Mouse (Mus musculus) c-Kit-positive CD71-positive TER-119-positive erythroid progenitor cells, embryonic 14.5 days (primary cell): ENCODE measurements around the gene Gstt4.

Source experiments
- DNase-seq: peaks from one replicate; pipeline ENCODE4 v3.0.0-alpha.2; 2013; ENCODE audit warnings: low spot score

Gstt4 gene

GRCm38 (mm10) chr10:75835761-75836531 is 13.6 kb upstream of the Gstt4 start:
- no peak for DNase-seq

DNA sequence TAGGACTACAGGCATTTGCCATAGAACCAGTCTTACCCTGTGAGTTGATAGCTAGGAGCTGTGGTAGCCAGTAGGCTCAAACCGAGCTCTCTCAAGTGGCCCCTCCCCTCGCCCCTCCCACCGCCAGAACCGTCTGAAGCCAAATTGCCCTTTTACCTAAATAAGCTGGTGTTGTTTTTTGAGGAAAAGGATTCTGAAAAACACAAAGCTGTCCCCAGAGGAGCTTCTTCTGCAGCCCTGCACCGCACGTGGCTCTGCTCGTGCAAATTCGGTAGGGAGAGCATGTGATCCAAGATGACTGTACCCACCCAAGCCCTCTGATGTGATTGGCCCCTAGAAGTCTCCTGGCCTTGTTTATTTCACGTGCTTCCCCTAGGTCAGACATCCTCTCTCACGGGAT is 13.0 kb upstream of the Gstt4 start:
- peak; percentile 64 for DNase-seq

GRCm38 (mm10) chr10:75834721-75835120 is 12.4 kb upstream of the Gstt4 start:
- DNase-seq: no peak

GRCm38 (mm10) chr10:75834250-75834649 is 11.9 kb upstream of the Gstt4 start:
- peak; percentile 69 for DNase-seq

GRCm38 (mm10) chr10:75833456-75834080 is 11.2 kb upstream of the Gstt4 start:
- no peak for DNase-seq

- peak; percentile 63 for DNase-seq
Measured at GRCm38 (mm10) chr10:75832272-75832895, 10.0 kb upstream of the Gstt4 start.

DNA sequence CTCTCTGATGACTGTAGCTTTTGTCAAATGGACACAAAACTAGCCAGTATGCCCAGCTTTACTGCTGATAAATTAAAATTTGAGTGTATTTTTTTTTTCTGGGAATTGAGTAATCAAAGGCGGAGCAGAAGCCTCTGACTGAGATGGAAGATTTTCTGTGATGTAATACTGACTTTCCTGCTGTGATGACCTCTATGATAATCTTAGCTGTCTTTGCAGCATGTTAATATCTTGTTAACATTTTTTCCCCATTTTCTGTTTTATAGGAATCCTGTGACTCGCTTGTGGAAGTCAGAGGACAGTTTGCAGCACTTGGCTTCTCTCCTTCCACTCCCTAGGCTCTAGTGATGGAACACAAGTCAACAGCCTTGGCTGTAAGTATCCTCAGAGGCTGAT is 7.9 kb upstream of the Gstt4 start:
- no peak for DNase-seq

DNA sequence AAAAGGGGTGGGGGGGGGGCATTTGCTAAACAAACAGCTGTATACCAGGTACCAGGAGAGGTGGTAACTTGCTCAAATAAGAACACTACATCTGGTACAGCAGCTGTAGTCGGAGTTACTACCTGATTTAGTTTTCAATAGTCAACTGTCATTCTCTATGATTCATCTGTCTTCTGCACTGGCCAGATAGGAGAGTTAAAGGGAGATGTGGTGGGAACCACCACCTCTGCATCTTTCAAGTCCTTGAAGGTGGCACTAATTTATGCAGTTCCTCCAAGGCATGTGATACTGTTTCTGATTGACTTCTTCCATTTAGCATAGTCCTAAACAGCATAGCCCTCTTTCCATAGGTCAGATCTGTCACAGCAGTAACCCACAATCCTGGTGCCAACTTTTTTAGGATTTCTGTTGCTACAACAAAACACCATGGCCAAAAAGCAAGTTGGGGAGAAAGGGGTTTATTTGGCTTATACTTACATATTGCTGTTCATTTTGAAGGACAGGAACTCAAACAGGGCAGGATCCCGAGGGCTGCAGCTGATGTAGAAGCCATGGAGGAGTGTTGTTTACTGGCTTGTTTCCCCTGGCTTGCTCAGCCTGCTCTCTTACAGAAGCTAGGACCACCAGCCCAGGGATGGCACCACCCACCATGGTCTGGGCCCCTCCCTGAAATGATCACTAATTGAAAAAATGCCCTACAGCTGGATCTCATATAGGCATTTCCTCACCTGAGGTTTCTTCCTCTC is 7.4 kb upstream of the Gstt4 start:
- DNase-seq: no peak

- no peak for DNase-seq
Measured at GRCm38 (mm10) chr10:75828500-75828931, 6.2 kb upstream of the Gstt4 start.

DNA sequence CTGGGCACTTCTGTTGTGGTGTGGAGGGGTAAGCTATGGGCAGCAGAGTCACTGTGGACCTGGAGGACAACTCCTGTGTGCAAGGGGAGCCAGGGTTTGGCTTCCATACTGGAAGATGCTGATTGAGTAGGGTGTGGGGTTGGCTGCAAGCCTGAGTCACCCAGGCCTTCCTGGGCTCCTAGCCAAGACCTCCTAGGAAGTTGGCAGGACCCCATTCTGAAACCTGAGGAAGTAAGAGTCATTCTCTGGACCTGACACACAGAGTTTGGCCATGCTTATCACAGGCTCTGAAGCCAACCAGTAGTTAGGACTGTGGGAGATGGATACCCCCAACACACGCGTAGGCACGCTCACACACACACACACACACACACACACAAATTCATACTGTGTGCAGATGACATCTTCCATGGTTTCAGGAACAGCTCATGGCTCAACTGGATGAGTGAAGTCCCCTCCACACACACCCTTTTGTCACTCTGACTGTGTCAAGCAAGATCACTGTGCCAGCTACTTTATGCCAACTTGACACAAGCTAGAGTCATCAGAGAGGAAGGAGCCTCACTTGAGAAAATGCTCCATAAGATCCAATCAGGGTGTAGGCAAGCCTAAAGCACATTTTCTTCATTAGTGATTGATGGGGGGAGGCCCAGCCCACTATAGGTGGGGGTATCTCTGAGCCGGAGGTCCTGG is 5.5 kb upstream of the Gstt4 start:
- DNase-seq: no peak

- no peak for DNase-seq
Measured at GRCm38 (mm10) chr10:75824530-75824929, 2.2 kb upstream of the Gstt4 start.

GRCm38 (mm10) chr10:75823782-75824181 is 1.4 kb upstream of the Gstt4 start:
- DNase-seq: no peak

- DNase-seq: no peak
Measured at GRCm38 (mm10) chr10:75819882-75820281, 2.5 kb downstream of the Gstt4 start.

DNA sequence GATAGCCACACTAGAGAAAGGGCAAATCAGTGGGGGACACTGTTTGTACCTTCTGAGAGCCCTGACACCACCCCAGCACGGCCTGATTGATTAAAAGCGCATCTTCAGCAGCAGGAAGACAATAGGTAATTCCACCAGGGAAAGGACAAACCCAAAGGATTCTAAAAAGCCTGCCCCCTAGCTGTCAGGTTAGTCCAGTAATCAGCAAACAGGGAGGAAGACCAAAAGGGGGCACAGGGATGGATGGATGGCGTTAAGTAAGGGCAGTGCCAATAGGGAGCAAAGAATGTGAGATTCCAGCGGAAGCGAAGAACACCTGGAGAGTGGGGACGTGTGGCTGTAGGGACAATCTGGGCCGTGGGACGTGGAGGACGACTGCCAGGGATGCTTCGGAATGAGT is 3.7 kb downstream of the Gstt4 start:
- no peak for DNase-seq

- no peak for DNase-seq
Measured at GRCm38 (mm10) chr10:75804217-75804616, 18.1 kb downstream of the Gstt4 start.

- peak; percentile 55 for DNase-seq
Measured at GRCm38 (mm10) chr10:75798176-75798696, 24.1 kb downstream of the Gstt4 start, which contains the start of gene Gstt1. Gene Gstt1 (minus strand): TSS chr10:75798584.

- DNase-seq: no peak
Measured at GRCm38 (mm10) chr10:75797619-75798175, 24.6 kb downstream of the Gstt4 start.

- DNase-seq: no peak
Measured at GRCm38 (mm10) chr10:75796731-75797516, 25.4 kb downstream of the Gstt4 start.

- no peak for DNase-seq
Measured at GRCm38 (mm10) chr10:75794880-75795279, 27.5 kb downstream of the Gstt4 start.

DNA sequence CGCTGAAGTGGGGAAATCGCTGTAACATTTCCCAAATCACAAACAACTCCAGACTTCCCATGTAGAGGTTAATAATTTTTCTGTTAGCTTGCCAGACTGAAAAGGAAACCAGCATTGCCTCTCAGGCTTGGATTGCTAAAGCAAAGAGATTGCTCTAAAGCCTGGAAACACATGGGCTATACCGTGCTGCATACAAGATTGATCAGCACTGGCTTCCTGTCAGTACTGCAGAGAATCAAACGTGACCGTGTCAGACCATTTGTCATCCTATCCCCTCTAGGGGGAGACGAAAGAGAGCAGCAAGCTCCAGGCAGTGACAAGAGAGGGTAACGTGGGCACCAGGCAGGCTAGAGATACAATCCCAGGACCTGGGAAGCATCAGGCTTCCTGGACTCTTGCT is 31.6 kb downstream of the Gstt4 start:
- DNase-seq: no peak
